22 mouse cellular contexts compared by ENCODE assay signal in the genomic region with DNA sequence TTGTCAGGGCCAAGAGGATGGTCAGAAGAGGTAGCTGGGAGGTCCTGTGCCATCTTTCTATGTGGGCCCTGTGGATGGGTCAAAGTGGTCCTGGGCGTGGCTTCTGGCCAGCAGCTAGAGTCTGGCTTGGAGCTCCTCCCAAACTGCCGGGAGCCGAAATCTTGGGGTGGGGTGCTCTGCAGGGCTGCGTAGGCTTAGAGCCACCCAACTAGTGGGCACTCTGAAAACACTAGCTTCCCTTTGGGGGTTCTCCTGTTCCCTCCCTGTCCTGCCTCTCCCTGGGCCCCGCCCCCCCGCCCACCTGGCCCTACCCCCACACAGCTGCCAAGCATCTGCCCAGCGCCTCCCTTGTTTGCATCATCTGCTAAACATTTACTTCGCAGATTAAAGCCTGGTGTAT. TPM values are rescaled to one million over a fixed set of nuclear protein-coding genes. Genes with fewer than 3 reads are reported as not detected.
DNase-seq lines count a peak whose midpoint lies in the region; ATAC-seq and TF ChIP-seq lines count a peak whose summit lies in the region.
"Had no signal": no experiment of that assay in that cellular context is flagged by ENCODE, and none has a peak within 500 bp of the region (broad histone marks: within the 10 kb centered on the region; RNA-seq: fewer than 3 reads in every experiment).

No protein-coding gene starts in this region.

- TF ChIP-seq POLR2A in liver, adult 2 months (IDR thresholded peaks at IDR 0.05; ENCODE audit: extremely low read depth, insufficient read depth, low read length): no peak

- H3K9me3 ChIP-seq in liver, embryonic 11.5 days (ENCODE audit: control insufficient read depth, low read length): no peaks in the 10 kb centered on the region
- H3K9me3 ChIP-seq: heart, embryonic 13.5 days; hindbrain, embryonic 10.5 days had no signal

- no peak overlapping the region for H3K9ac ChIP-seq in liver, adult 2 months (ENCODE audit: low read depth, low read length)
- no peak overlapping the region for H3K9ac ChIP-seq in liver, embryonic 11.5 days (ENCODE audit: low read depth, low read length)
- H3K9ac ChIP-seq: heart, embryonic 13.5 days; liver, embryonic 14.5 days had no signal

- 0 out of 2 replicates have a peak overlapping the region, but pooled peaks have one; percentile 24 for H3K27ac ChIP-seq in liver, adult 2 months (replicated peaks; ENCODE audit: insufficient read depth, low read depth, low read length)
- no peak overlapping the region for H3K27ac ChIP-seq in liver, embryonic 11.5 days (ENCODE audit: low read depth, low read length)
- H3K27ac ChIP-seq: heart, embryonic 13.5 days; hindbrain, embryonic 10.5 days; layer of hippocampus, adult 2 months; liver, embryonic 14.5 days had no signal

- H3K36me3 ChIP-seq in liver, adult 2 months (ENCODE audit: control insufficient read depth, insufficient read depth, low read length): peaks cover 16% of the 10 kb centered on the region
- no peaks in the 10 kb centered on the region for H3K36me3 ChIP-seq in liver, embryonic 11.5 days (ENCODE audit: control insufficient read depth, insufficient read depth, low read length)
- H3K36me3 ChIP-seq: heart, embryonic 13.5 days had no signal

- no peaks in the 10 kb centered on the region for H3K79me2 ChIP-seq in liver, adult 2 months (ENCODE audit: control insufficient read depth, insufficient read depth, low read length)

- H3K4me1 ChIP-seq in liver, adult 2 months (ENCODE audit: control insufficient read depth, insufficient read depth, low read length): no peaks in the 10 kb centered on the region
- H3K4me1 ChIP-seq in liver, embryonic 11.5 days (replicated peaks; ENCODE audit: control insufficient read depth, insufficient read depth, low read length): no peaks in the 10 kb centered on the region; the same call in 1 of the 2 replicates

- H3K4me2 ChIP-seq in liver, embryonic 11.5 days: no peak overlapping the region
- H3K4me2 ChIP-seq: heart, embryonic 13.5 days; midbrain, embryonic 11.5 days had no signal

- peak; percentile 28 for DNase-seq in liver, adult 2 months (ENCODE audit: extremely low read depth, low read depth, low spot score)
- no peak for DNase-seq in liver, embryonic 11.5 days (ENCODE audit: low spot score)
- DNase-seq in thymus, postnatal 14 days: peak; percentile 58
- no peak for DNase-seq in gastrocnemius, adult 8-10 months (ENCODE audit: low spot score in 2 of 2)
- no peak for DNase-seq in kidney, adult 18-20 months
- DNase-seq: cerebellum, adult 11 months; cerebellum, postnatal 14 days; gastrocnemius, postnatal 36 days; kidney, postnatal 10 days; lung, postnatal 36 days had no signal

- no peak for ATAC-seq in liver, embryonic 11.5 days (replicated peaks; ENCODE audit: low FRiP score)
- peak; percentile 15; the same call in 1 of the 2 replicates for ATAC-seq in granulocyte monocyte progenitor cell, adult 5-6 weeks (replicated peaks; ENCODE audit: poor library complexity, severe bottlenecking)
- ATAC-seq in megakaryocyte, adult 5-6 weeks (ENCODE audit: poor library complexity, severe bottlenecking): 0 out of 2 replicates have a peak, but pooled peaks have one; percentile 8
- no peak for ATAC-seq in cerebellum, adult (ENCODE audit: insufficient number of reproducible peaks, low FRiP score, low TSS enrichment)

- H3K4me3 ChIP-seq in liver, adult 2 months (ENCODE audit: insufficient read depth, low read depth, low read length): no peak overlapping the region
- H3K4me3 ChIP-seq in liver, embryonic 11.5 days (ENCODE audit: low read depth, low read length): no peak overlapping the region
- H3K4me3 ChIP-seq: heart, embryonic 13.5 days; hindbrain, embryonic 10.5 days; layer of hippocampus, adult 2 months had no signal

- no peak for TF ChIP-seq CTCF in liver, adult 2 months (IDR thresholded peaks at IDR 0.05; ENCODE audit: low read depth, low read length)

- WGBS in liver, adult 2 months: 63% methylated on average over 8 of the region's 8 CpGs
- WGBS in liver, embryonic 11.5 days: 54% methylated on average over 8 of the region's 8 CpGs

- H3K27me3 ChIP-seq in liver, adult 2 months (ENCODE audit: control insufficient read depth, insufficient read depth, low read length): no peaks in the 10 kb centered on the region
- no peaks in the 10 kb centered on the region for H3K27me3 ChIP-seq in liver, embryonic 11.5 days (replicated peaks; ENCODE audit: control insufficient read depth, insufficient read depth, low read length)
- H3K27me3 ChIP-seq: heart, embryonic 13.5 days had no signal

RNA-seq across cellular contexts. Expression of a gene that starts 46.6 kb away (rescaled TPM):
- 0.34 and 0.46 TPM in 2 replicates for total RNA-seq in liver, adult 2 months (2014; rRNA removed)
- 0.07 and 0.24 TPM in 2 replicates for polyA plus RNA-seq in liver, adult 2 months (2012; rRNA removed)
- polyA plus RNA-seq in liver, embryonic 11.5 days (2014; fragmentation: Nextera tagmentation; extraction: Ambion mirVana): 0.09 and 0.19 TPM in 2 replicates
- total RNA-seq in granulocyte monocyte progenitor cell, adult 5-6 weeks (2014; fragmentation: Nextera tagmentation): not detected in 2 replicates
- total RNA-seq in granulocyte monocyte progenitor cell, adult 5-6 weeks (2017): not detected in 2 replicates
- not detected in 2 replicates for total RNA-seq in megakaryocyte, adult 5-6 weeks (2015)
- total RNA-seq in megakaryocyte, adult 5-6 weeks (2017): not detected in 2 replicates
- total RNA-seq in gastrocnemius, adult 8-10 months (2022): 10 to 100 TPM; 11.8 to 23.1 (median 15.8) TPM
- total RNA-seq: MEL had no signal
- polyA plus RNA-seq: embryonic facial prominence, embryonic 11.5 days; forebrain, embryonic 11.5 days; midbrain, embryonic 11.5 days; neural tube, embryonic 14.5 days had no signal

Comparison
In these comparisons a context has a peak if more than half of its experiments do, and no peak if none do; other contexts are left out.
1. DNase-seq: peak in liver, adult 2 months (single experiment) and thymus, postnatal 14 days (single experiment); none in liver, embryonic 11.5 days (single experiment), gastrocnemius, adult 8-10 months (0 of 2) and kidney, adult 18-20 months (single experiment).
2. ATAC-seq: peak in granulocyte monocyte progenitor cell, adult 5-6 weeks (single experiment) and megakaryocyte, adult 5-6 weeks (single experiment); none in liver, embryonic 11.5 days (single experiment) and cerebellum, adult (single experiment).